Mouse (Mus musculus): Measurements from ENCODE around the gene Fggy. TPM values are rescaled to one million over a fixed set of nuclear protein-coding genes. Genes with fewer than 3 reads are reported as not detected.

Gene Fggy
- 0.40 TPM in 1 of 2 replicates, not detected in the other for polyA plus RNA-seq (2012; ENCODE audit: low replicate concordance)

GRCm38 (mm10) chr4:95557333-95557956 lies at the start of gene Fggy:
Gene Fggy, plus strand, starts transcription at chr4:95557507.

GRCm38 (mm10) chr4:95966928-95967724 lies 409.8 kb downstream of the Fggy start, which contains the start of gene Hook1:
Gene Hook1, plus strand, starts transcription at chr4:95967240.

Data from hematopoietic multipotent progenitor cell, adult 10-12 weeks (in vitro differentiated cells).